Comparison of ENCODE assay signal across 30 mouse cellular contexts in genomic region chr16:17225584-17225983, GRCm38 (mm10). TPM values are rescaled to one million over a fixed set of nuclear protein-coding genes. Genes with fewer than 3 reads are reported as not detected.
DNase-seq lines count a peak whose midpoint lies in the region; ATAC-seq and TF ChIP-seq lines count a peak whose summit lies in the region.
"Had no signal": no experiment of that assay in that cellular context is flagged by ENCODE, and none has a peak within 500 bp of the region (broad histone marks: within the 10 kb centered on the region; RNA-seq: fewer than 3 reads in every experiment).

No protein-coding gene starts in this region.

- no peaks in the 10 kb centered on the region for H3K27me3 ChIP-seq in stomach, postnatal 0 days (ENCODE audit: control insufficient read depth, insufficient read depth, low read length)
- no peaks in the 10 kb centered on the region for H3K27me3 ChIP-seq in hindbrain, embryonic 16.5 days (replicated peaks; ENCODE audit: control insufficient read depth, insufficient read depth, low read length)
- H3K27me3 ChIP-seq: embryonic facial prominence, embryonic 13.5 days; forebrain, embryonic 15.5 days; heart, embryonic 12.5 days; hindbrain, embryonic 15.5 days had no signal

- no peak overlapping the region for H3K9ac ChIP-seq in stomach, postnatal 0 days (ENCODE audit: low read length)
- no peak overlapping the region for H3K9ac ChIP-seq in hindbrain, embryonic 16.5 days (ENCODE audit: low read depth, low read length)
- H3K9ac ChIP-seq: embryonic facial prominence, embryonic 13.5 days; forebrain, embryonic 15.5 days; heart, embryonic 12.5 days; hindbrain, embryonic 15.5 days; liver, embryonic 13.5 days; lung, embryonic 14.5 days had no signal

- H3K27ac ChIP-seq in stomach, postnatal 0 days (replicated peaks): 0 out of 2 replicates have a peak overlapping the region, but pooled peaks have one; percentile 18
- no peak overlapping the region for H3K27ac ChIP-seq in hindbrain, embryonic 16.5 days (ENCODE audit: low read depth, low read length)
- H3K27ac ChIP-seq: embryonic facial prominence, embryonic 13.5 days; forebrain, embryonic 10.5 days; forebrain, embryonic 15.5 days; gastrocnemius, adult 2 months; heart, adult 2 months; hindbrain, embryonic 15.5 days; layer of hippocampus, adult 2 months; liver, embryonic 13.5 days had no signal

- no peak for TF ChIP-seq EP300 in stomach, postnatal 0 days (optimal IDR thresholded peaks at IDR 0.05)

- H3K4me1 ChIP-seq in stomach, postnatal 0 days (replicated peaks; ENCODE audit: control insufficient read depth, insufficient read depth): no peaks in the 10 kb centered on the region
- H3K4me1 ChIP-seq in hindbrain, embryonic 16.5 days (ENCODE audit: control insufficient read depth, insufficient read depth, low read depth, low read length): no peaks in the 10 kb centered on the region
- H3K4me1 ChIP-seq: embryonic facial prominence, embryonic 13.5 days; forebrain, embryonic 15.5 days; hindbrain, embryonic 15.5 days had no signal

- no peaks in the 10 kb centered on the region for H3K9me3 ChIP-seq in stomach, postnatal 0 days (ENCODE audit: control insufficient read depth, low read length)
- H3K9me3 ChIP-seq in hindbrain, embryonic 16.5 days (ENCODE audit: control insufficient read depth, low read length): no peaks in the 10 kb centered on the region
- H3K9me3 ChIP-seq: embryonic facial prominence, embryonic 13.5 days; hindbrain, embryonic 15.5 days; liver, embryonic 13.5 days had no signal

- DNase-seq in urinary bladder, postnatal 14 days (ENCODE audit: low spot score): peak; percentile 73
- DNase-seq in urinary bladder, postnatal 10 days (ENCODE audit: low spot score): no peak
- peak; percentile 22 for DNase-seq in lung, postnatal 14 days
- peak; percentile 73 for DNase-seq in stomach, postnatal 0 days (ENCODE audit: low spot score)
- no peak for DNase-seq in gastrocnemius, postnatal 25 days
- DNase-seq in kidney, postnatal 25 days: no peak
- DNase-seq: adrenal gland, postnatal 25 days; cerebellum, adult 11-12 months; cerebellum, postnatal 10 days; gastrocnemius, adult 2 months; heart, adult 2 months; kidney, adult 9 months; kidney, postnatal 10 days; left cerebral cortex, postnatal 4 days; liver, embryonic 13.5 days; lung, embryonic 14.5 days; right cerebral cortex, adult 18-20 months; spleen, adult 18-20 months; thymus, adult 2 months; thymus, postnatal 4 days had no signal

- H3K4me2 ChIP-seq in stomach, postnatal 0 days (replicated peaks; ENCODE audit: low read depth): no peak overlapping the region
- no peak overlapping the region for H3K4me2 ChIP-seq in hindbrain, embryonic 16.5 days (ENCODE audit: low read length)
- H3K4me2 ChIP-seq: embryonic facial prominence, embryonic 13.5 days; forebrain, embryonic 15.5 days; heart, embryonic 12.5 days; hindbrain, embryonic 15.5 days; liver, embryonic 13.5 days; lung, embryonic 14.5 days; midbrain, embryonic 11.5 days had no signal

- no peak overlapping the region for H3K4me3 ChIP-seq in stomach, postnatal 0 days (ENCODE audit: low read depth, low read length)
- no peak overlapping the region for H3K4me3 ChIP-seq in hindbrain, embryonic 16.5 days (ENCODE audit: low read length)
- H3K4me3 ChIP-seq: embryonic facial prominence, embryonic 13.5 days; forebrain, embryonic 10.5 days; forebrain, embryonic 15.5 days; gastrocnemius, adult 2 months; heart, adult 2 months; heart, embryonic 12.5 days; hindbrain, embryonic 15.5 days; layer of hippocampus, adult 2 months; liver, embryonic 13.5 days had no signal

- WGBS in stomach, postnatal 0 days: 75% methylated on average over 5 of the region's 5 CpGs
- 92% methylated on average over 5 of the region's 5 CpGs for WGBS in hindbrain, embryonic 16.5 days

- TF ChIP-seq CTCF in stomach, postnatal 0 days (IDR thresholded peaks at IDR 0.05; ENCODE audit: low read depth): no peak

- H3K36me3 ChIP-seq in stomach, postnatal 0 days (ENCODE audit: control insufficient read depth, insufficient read depth, low read length): no peaks in the 10 kb centered on the region
- H3K36me3 ChIP-seq in hindbrain, embryonic 16.5 days (ENCODE audit: control insufficient read depth, insufficient read depth, low read length): no peaks in the 10 kb centered on the region
- H3K36me3 ChIP-seq: embryonic facial prominence, embryonic 13.5 days; forebrain, embryonic 10.5 days; forebrain, embryonic 15.5 days; heart, embryonic 12.5 days; hindbrain, embryonic 15.5 days; liver, embryonic 13.5 days had no signal

- ATAC-seq in stomach, postnatal 0 days (ENCODE audit: low FRiP score, low TSS enrichment): peak; percentile 11; the same call in 1 of the 2 replicates
- ATAC-seq in hindbrain, embryonic 16.5 days: no peak
- ATAC-seq: CD4-positive, CD25-positive, alpha-beta regulatory T cell, adult 4 months; forebrain, embryonic 15.5 days; midbrain, embryonic 16.5 days had no signal

RNA-seq across cellular contexts. Expression of gene Hic2, which starts 7.8 kb away (rescaled TPM):
- polyA plus RNA-seq in stomach, postnatal 0 days (2015; fragmentation: Nextera tagmentation; extraction: Ambion mirVana): 2.1 and 2.4 TPM in 2 replicates
- under 1 TPM; 0.83 to 0.97 TPM for total RNA-seq in gastrocnemius, postnatal 25 days (2021)
- polyA plus RNA-seq in hindbrain, embryonic 16.5 days (2015; fragmentation: Nextera tagmentation; extraction: Ambion mirVana): 6.1 and 7.1 TPM in 2 replicates

RNA-seq across cellular contexts. Expression of gene Rimbp3, which starts 17.2 kb away (rescaled TPM):
- polyA plus RNA-seq in stomach, postnatal 0 days (2015; fragmentation: Nextera tagmentation; extraction: Ambion mirVana): 0.18 TPM in 2 replicates
- not detected for total RNA-seq in gastrocnemius, postnatal 25 days (2021)
- 1.7 and 1.9 TPM in 2 replicates for polyA plus RNA-seq in hindbrain, embryonic 16.5 days (2015; fragmentation: Nextera tagmentation; extraction: Ambion mirVana)
- polyA plus RNA-seq: CD4-positive, CD25-positive, alpha-beta regulatory T cell, adult 4 months had no signal

RNA-seq across cellular contexts. Expression of gene Ube2l3, which starts 23.1 kb away (rescaled TPM):
- polyA plus RNA-seq in stomach, postnatal 0 days (2015; fragmentation: Nextera tagmentation; extraction: Ambion mirVana): 276 and 278 TPM in 2 replicates
- total RNA-seq in gastrocnemius, postnatal 25 days (2021): 100 to 1,000 TPM; 129 to 132 TPM
- 294 and 296 TPM in 2 replicates for polyA plus RNA-seq in hindbrain, embryonic 16.5 days (2015; fragmentation: Nextera tagmentation; extraction: Ambion mirVana)

RNA-seq across cellular contexts. Expression of gene Tmem191c, which starts 50.3 kb away (rescaled TPM):
- polyA plus RNA-seq in stomach, postnatal 0 days (2015; fragmentation: Nextera tagmentation; extraction: Ambion mirVana): 8.8 and 10.6 TPM in 2 replicates
- total RNA-seq in gastrocnemius, postnatal 25 days (2021): 1 to 10 TPM; 1.3 to 1.7 TPM
- 85.8 and 111 TPM in 2 replicates for polyA plus RNA-seq in hindbrain, embryonic 16.5 days (2015; fragmentation: Nextera tagmentation; extraction: Ambion mirVana)

Comparison
In these comparisons a context has a peak if more than half of its experiments do, and no peak if none do; other contexts are left out.
1. DNase-seq: peak in urinary bladder, postnatal 14 days (single experiment), lung, postnatal 14 days (single experiment) and stomach, postnatal 0 days (single experiment); none in urinary bladder, postnatal 10 days (single experiment), gastrocnemius, postnatal 25 days (single experiment) and kidney, postnatal 25 days (0 of 2).